Mouse (Mus musculus): ENCODE data around the gene Rnf138rt1. TPM values are rescaled to one million over a fixed set of nuclear protein-coding genes. Genes with fewer than 3 reads are reported as not detected.
A peak's percentile ranks its signal among the peaks of the same experiment; 100 is the strongest.

The Rnf138rt1 gene
- 0.36 and 0.56 TPM in 2 replicates for polyA plus RNA-seq (2014; fragmentation: Nextera tagmentation; extraction: Ambion mirVana)

- Histone ChIP-seq H3K4me2 (peak within 1 kb of the TSS; percentile 59), H3K9ac (ENCODE audit: low read length) (peak within 1 kb of the TSS; percentile 36; the same call in 1 of the 2 replicates), H3K27me3 (ENCODE audit: control insufficient read depth, insufficient read depth, low read length) (peaks cover 14% of the 10 kb centered on the region; the same call in 1 of the 2 replicates), H3K4me3 (ENCODE audit: low read depth, low read length) (peak within 1 kb of the TSS; percentile 32), H3K4me1 (ENCODE audit: control insufficient read depth, insufficient read depth, low read length) (no peaks in the 10 kb centered on the region), H3K36me3 (ENCODE audit: control insufficient read depth, insufficient read depth, low read length) (no peaks in the 10 kb centered on the region), H3K9me3 (ENCODE audit: control insufficient read depth, low read length) (no peaks in the 10 kb centered on the region), H3K27ac (ENCODE audit: low read depth, low read length) (no peak within 1 kb of the TSS)
- WGBS: 30% methylated on average over 42 of the region's 42 CpGs
- DNase-seq (ENCODE audit: low spot score, missing footprints): peak; percentile 87
- peak; percentile 92 for ATAC-seq (ENCODE audit: low FRiP score)
Observed at GRCm38 (mm10) chrX:163760617-163761434, at the start of gene Rnf138rt1. Rnf138rt1 (minus strand) TSS chrX:163761329.

- Histone ChIP-seq H3K27ac (ENCODE audit: low read depth, low read length) (no peak overlapping the region), H3K4me1 (ENCODE audit: control insufficient read depth, insufficient read depth, low read length) (no peaks in the 10 kb centered on the region), H3K27me3 (ENCODE audit: control insufficient read depth, insufficient read depth, low read length) (peaks cover 6% of the 10 kb centered on the region; the same call in 1 of the 2 replicates), H3K9ac (ENCODE audit: low read length) (no peak overlapping the region), H3K36me3 (ENCODE audit: control insufficient read depth, insufficient read depth, low read length) (no peaks in the 10 kb centered on the region), H3K9me3 (ENCODE audit: control insufficient read depth, low read length) (no peaks in the 10 kb centered on the region), H3K4me2 (no peak overlapping the region), H3K4me3 (ENCODE audit: low read depth, low read length) (no peak overlapping the region)
- no peak for DNase-seq (ENCODE audit: low spot score, missing footprints)
- no peak for ATAC-seq (ENCODE audit: low FRiP score)
- WGBS: 82% methylated on average over 1 of the region's 1 CpGs
Observed at GRCm38 (mm10) chrX:163807270-163807669, 46.1 kb upstream of the Rnf138rt1 start.

GRCm38 (mm10) chrX:163766290-163766689 is 5.2 kb upstream of the Rnf138rt1 start:
- no peak overlapping the region for H3K4me3 ChIP-seq (ENCODE audit: low read depth, low read length)
- H3K4me1 ChIP-seq (ENCODE audit: control insufficient read depth, insufficient read depth, low read length): no peaks in the 10 kb centered on the region
- no peaks in the 10 kb centered on the region for H3K36me3 ChIP-seq (ENCODE audit: control insufficient read depth, insufficient read depth, low read length)
- no peak overlapping the region for H3K27ac ChIP-seq (ENCODE audit: low read depth, low read length)
- H3K9me3 ChIP-seq (ENCODE audit: control insufficient read depth, low read length): no peaks in the 10 kb centered on the region
- H3K4me2 ChIP-seq: no peak overlapping the region
- WGBS: 25% methylated on average over 3 of the region's 3 CpGs
- H3K9ac ChIP-seq (ENCODE audit: low read length): no peak overlapping the region
- peaks cover 6% of the 10 kb centered on the region; the same call in 1 of the 2 replicates for H3K27me3 ChIP-seq (ENCODE audit: control insufficient read depth, insufficient read depth, low read length)
- DNase-seq (ENCODE audit: low spot score, missing footprints) (no peak), ATAC-seq (ENCODE audit: low FRiP score) (no peak)

- peak overlapping the region; percentile 59; the same call in 1 of the 2 replicates for H3K4me2 ChIP-seq
- no peak for DNase-seq (ENCODE audit: low spot score, missing footprints)
- no peak overlapping the region for H3K9ac ChIP-seq (ENCODE audit: low read length)
- 26% methylated on average over 10 of the region's 10 CpGs for WGBS
- H3K36me3 ChIP-seq (ENCODE audit: control insufficient read depth, insufficient read depth, low read length): no peaks in the 10 kb centered on the region
- H3K27me3 ChIP-seq (ENCODE audit: control insufficient read depth, insufficient read depth, low read length): peaks cover 14% of the 10 kb centered on the region; the same call in 1 of the 2 replicates
- no peak overlapping the region for H3K27ac ChIP-seq (ENCODE audit: low read depth, low read length)
- H3K4me3 ChIP-seq (ENCODE audit: low read depth, low read length): peak overlapping the region; percentile 32
- no peaks in the 10 kb centered on the region for H3K4me1 ChIP-seq (ENCODE audit: control insufficient read depth, insufficient read depth, low read length)
- no peaks in the 10 kb centered on the region for H3K9me3 ChIP-seq (ENCODE audit: control insufficient read depth, low read length)
- ATAC-seq (ENCODE audit: low FRiP score): peak; percentile 66
Observed at GRCm38 (mm10) chrX:163761435-163761828, 303 bp upstream of the Rnf138rt1 start.

- Histone ChIP-seq H3K4me3 (ENCODE audit: low read depth, low read length) (no peak overlapping the region), H3K4me1 (ENCODE audit: control insufficient read depth, insufficient read depth, low read length) (no peaks in the 10 kb centered on the region), H3K27me3 (ENCODE audit: control insufficient read depth, insufficient read depth, low read length) (peaks cover 2% of the 10 kb centered on the region; the same call in 1 of the 2 replicates), H3K27ac (ENCODE audit: low read depth, low read length) (no peak overlapping the region), H3K9me3 (ENCODE audit: control insufficient read depth, low read length) (no peaks in the 10 kb centered on the region), H3K36me3 (ENCODE audit: control insufficient read depth, insufficient read depth, low read length) (no peaks in the 10 kb centered on the region), H3K9ac (ENCODE audit: low read length) (no peak overlapping the region), H3K4me2 (no peak overlapping the region)
- WGBS: 85% methylated on average over 6 of the region's 6 CpGs
- ATAC-seq (ENCODE audit: low FRiP score) (no peak), DNase-seq (ENCODE audit: low spot score, missing footprints) (no peak)
Observed at GRCm38 (mm10) chrX:163745996-163746395, 15.1 kb downstream of the Rnf138rt1 start.

- H3K4me2 ChIP-seq: no peak overlapping the region
- no peaks in the 10 kb centered on the region for H3K9me3 ChIP-seq (ENCODE audit: control insufficient read depth, low read length)
- no peak overlapping the region for H3K27ac ChIP-seq (ENCODE audit: low read depth, low read length)
- no peaks in the 10 kb centered on the region for H3K4me1 ChIP-seq (ENCODE audit: control insufficient read depth, insufficient read depth, low read length)
- ATAC-seq (ENCODE audit: low FRiP score): no peak
- H3K27me3 ChIP-seq (ENCODE audit: control insufficient read depth, insufficient read depth, low read length): peaks cover 4% of the 10 kb centered on the region; the same call in 1 of the 2 replicates
- 72% methylated on average over 2 of the region's 2 CpGs for WGBS
- H3K9ac ChIP-seq (ENCODE audit: low read length): no peak overlapping the region
- H3K4me3 ChIP-seq (ENCODE audit: low read depth, low read length): no peak overlapping the region
- no peak for DNase-seq (ENCODE audit: low spot score, missing footprints)
- no peaks in the 10 kb centered on the region for H3K36me3 ChIP-seq (ENCODE audit: control insufficient read depth, insufficient read depth, low read length)
Observed at GRCm38 (mm10) chrX:163743896-163744295, 17.2 kb downstream of the Rnf138rt1 start.

GRCm38 (mm10) chrX:163738904-163739303 is 22.2 kb downstream of the Rnf138rt1 start:
- no peak for DNase-seq (ENCODE audit: low spot score, missing footprints)
- Histone ChIP-seq H3K27ac (ENCODE audit: low read depth, low read length) (no peak overlapping the region), H3K27me3 (ENCODE audit: control insufficient read depth, insufficient read depth, low read length) (peaks cover 9% of the 10 kb centered on the region; the same call in 1 of the 2 replicates), H3K4me1 (ENCODE audit: control insufficient read depth, insufficient read depth, low read length) (no peaks in the 10 kb centered on the region), H3K36me3 (ENCODE audit: control insufficient read depth, insufficient read depth, low read length) (no peaks in the 10 kb centered on the region), H3K9ac (ENCODE audit: low read length) (no peak overlapping the region), H3K4me3 (ENCODE audit: low read depth, low read length) (no peak overlapping the region), H3K9me3 (ENCODE audit: control insufficient read depth, low read length) (no peaks in the 10 kb centered on the region), H3K4me2 (no peak overlapping the region)
- WGBS: 66% methylated on average over 1 of the region's 1 CpGs
- ATAC-seq (ENCODE audit: low FRiP score): no peak

- H3K4me2 ChIP-seq: no peak overlapping the region
- no peak for DNase-seq (ENCODE audit: low spot score, missing footprints)
- no peaks in the 10 kb centered on the region for H3K36me3 ChIP-seq (ENCODE audit: control insufficient read depth, insufficient read depth, low read length)
- H3K9ac ChIP-seq (ENCODE audit: low read length): no peak overlapping the region
- H3K27ac ChIP-seq (ENCODE audit: low read depth, low read length): no peak overlapping the region
- no peak overlapping the region for H3K4me3 ChIP-seq (ENCODE audit: low read depth, low read length)
- H3K27me3 ChIP-seq (ENCODE audit: control insufficient read depth, insufficient read depth, low read length): 0 out of 2 replicates have a peak, but pooled peaks cover 5% of the 10 kb centered on the region
- H3K4me1 ChIP-seq (ENCODE audit: control insufficient read depth, insufficient read depth, low read length): no peaks in the 10 kb centered on the region
- WGBS: 90% methylated on average over 1 of the region's 1 CpGs
- H3K9me3 ChIP-seq (ENCODE audit: control insufficient read depth, low read length): no peaks in the 10 kb centered on the region
- ATAC-seq (ENCODE audit: low FRiP score): no peak
Observed at GRCm38 (mm10) chrX:163734145-163734544, 27.0 kb downstream of the Rnf138rt1 start.

- ATAC-seq (ENCODE audit: low FRiP score) (no peak), DNase-seq (ENCODE audit: low spot score, missing footprints) (peak; percentile 84)
- peaks cover 7% of the 10 kb centered on the region for H3K27me3 ChIP-seq (ENCODE audit: control insufficient read depth, insufficient read depth, low read length)
- no peak overlapping the region for H3K4me2 ChIP-seq
- H3K36me3 ChIP-seq (ENCODE audit: control insufficient read depth, insufficient read depth, low read length): no peaks in the 10 kb centered on the region
- H3K4me3 ChIP-seq (ENCODE audit: low read depth, low read length): no peak overlapping the region
- no peak overlapping the region for H3K9ac ChIP-seq (ENCODE audit: low read length)
- no peaks in the 10 kb centered on the region for H3K4me1 ChIP-seq (ENCODE audit: control insufficient read depth, insufficient read depth, low read length)
- H3K9me3 ChIP-seq (ENCODE audit: control insufficient read depth, low read length): no peaks in the 10 kb centered on the region
- no peak overlapping the region for H3K27ac ChIP-seq (ENCODE audit: low read depth, low read length)
Observed at GRCm38 (mm10) chrX:163723630-163724029, 37.5 kb downstream of the Rnf138rt1 start.
